Mouse (Mus musculus) natural killer cell, adult 2 months (primary cell): Measurements from ENCODE around the gene Mb21d2.

Experiments used
- DNase-seq, 2 experiments: peaks; one replicate each; pipeline ENCODE4 v3.0.0; 2022; ENCODE audit warnings: low spot score in 2 of 2

Gene Mb21d2

DNA sequence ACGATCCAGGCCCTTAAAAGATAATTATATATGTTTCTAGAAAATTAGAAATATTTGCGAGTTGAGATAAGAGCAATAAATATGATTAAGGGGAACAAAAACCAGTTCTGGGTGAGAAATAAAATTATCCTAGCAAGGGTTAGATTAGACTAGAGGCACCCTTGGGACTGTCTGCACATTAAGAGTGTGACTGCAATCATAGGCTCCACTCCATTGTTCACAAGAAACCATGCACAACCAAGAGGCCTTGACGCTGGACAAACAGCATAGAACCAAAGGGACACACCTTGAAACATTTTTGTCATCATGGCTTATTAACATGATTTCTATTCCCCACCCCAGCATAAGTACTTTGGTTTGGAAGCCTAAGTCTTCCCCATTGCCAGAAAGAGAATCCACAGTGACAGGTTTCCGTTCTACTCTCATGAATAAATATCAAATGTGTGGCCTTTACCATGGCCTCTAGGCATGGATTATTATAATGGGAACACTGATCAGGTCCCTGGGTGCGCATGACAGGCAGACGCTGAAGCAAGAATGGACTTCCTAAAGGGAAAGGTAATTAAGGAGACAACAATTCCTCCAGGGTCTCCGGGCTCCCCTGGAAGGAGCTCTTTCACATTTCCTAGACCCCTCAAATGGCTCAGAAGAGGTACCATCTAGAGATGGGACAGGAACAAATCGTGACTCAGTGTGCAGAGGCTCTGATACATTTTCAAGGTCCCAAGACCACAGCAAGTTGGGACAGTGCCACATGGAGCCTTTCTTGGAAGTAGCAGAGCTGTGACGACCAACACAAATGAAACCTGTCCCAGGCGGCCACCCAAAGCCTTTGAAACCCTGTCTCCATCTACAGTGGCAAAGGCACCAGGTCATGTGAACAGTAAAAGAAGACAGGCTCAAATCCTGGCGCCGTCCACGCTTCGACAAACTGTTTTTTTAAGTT lies 26.6 kb downstream of the Mb21d2 start:
- DNase-seq = no peak

DNA sequence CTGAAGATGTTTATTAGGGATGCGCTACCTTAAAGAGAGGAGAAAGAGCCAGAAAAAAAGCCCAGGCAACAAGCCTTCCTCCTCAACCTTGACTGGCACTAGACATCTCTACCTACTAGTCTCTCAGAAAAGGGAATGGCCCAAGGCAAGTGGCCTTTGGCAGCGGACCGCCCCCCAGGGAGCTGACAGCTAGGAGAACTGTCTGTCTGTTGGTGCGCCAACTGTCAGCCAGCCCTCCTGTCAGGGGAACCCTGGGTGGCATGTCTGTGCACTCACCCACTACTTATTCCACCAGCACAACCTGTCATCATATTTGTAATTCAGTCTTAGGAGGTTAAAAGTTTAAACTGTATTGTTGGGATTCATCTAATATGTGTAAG lies 30.3 kb downstream of the Mb21d2 start:
- DNase-seq = no peak

DNA sequence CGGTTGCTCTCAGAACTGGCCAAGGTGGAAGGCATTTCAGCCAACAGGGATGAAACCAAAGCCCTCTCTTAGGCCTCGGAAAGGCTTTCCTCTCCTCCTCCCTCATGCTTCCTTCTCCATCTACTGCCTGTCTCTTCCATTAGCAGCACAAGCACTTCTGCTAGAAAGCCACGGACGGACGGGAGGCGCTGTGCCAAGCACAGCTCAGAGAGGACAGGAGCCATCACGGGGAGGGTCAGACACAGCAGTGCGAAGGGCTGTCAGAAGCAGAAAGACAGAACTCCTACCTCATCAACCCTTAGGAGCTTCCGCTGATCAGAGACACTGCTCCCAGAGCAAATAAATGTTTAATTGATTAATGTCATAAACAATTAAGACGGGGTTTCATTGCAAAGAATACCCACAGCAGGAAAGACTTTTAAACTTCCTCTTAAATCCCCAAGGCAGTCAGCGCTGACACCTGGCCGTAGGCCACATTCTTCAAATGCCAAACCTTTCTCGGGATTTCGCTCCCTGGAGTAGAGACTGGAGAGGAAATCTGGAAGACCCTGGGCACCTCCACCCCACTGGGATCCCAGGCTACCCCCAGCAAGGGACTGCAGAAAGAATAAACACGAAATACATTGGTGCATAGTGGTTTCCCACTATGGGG lies 30.8 kb downstream of the Mb21d2 start:
- no peak for DNase-seq

DNA sequence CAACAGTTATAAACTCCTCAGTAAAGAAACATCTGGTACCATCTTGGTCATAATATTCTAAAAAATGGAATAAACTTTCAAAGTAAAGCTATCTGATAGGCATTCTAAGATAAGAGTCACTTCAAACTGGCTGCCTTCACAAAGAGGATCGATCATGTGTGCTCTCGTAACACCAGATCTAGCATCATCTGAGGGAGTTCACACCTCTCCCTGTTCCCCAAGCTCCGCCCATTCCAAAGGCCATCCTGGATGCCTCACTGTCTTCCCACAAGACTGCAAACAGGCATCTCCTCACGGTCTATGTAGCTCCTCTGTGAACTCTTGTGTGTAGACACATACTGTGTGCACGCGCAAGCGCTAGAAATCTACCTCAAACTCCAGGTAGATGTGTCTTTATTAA lies 32.9 kb downstream of the Mb21d2 start:
- no peak for DNase-seq

DNA sequence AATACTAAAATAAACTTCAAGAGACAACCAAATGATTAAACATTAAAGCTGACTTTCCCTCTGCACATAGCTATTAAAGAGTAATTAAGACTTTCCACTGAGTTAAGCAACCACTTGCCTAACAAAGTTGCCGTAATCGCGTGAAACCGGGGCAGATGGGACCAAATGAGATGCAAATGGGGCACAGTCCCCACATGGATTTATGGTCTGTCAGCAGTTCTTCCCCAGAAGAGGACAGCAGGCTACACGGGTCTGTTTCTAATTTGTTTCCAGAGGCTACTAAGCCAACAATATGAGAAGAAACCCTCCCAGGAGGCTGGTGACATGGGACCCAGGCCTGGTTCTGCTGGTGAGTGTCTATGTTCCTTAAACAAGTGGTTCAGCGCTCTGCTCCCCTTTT lies 34.6 kb downstream of the Mb21d2 start:
- no peak for DNase-seq

DNA sequence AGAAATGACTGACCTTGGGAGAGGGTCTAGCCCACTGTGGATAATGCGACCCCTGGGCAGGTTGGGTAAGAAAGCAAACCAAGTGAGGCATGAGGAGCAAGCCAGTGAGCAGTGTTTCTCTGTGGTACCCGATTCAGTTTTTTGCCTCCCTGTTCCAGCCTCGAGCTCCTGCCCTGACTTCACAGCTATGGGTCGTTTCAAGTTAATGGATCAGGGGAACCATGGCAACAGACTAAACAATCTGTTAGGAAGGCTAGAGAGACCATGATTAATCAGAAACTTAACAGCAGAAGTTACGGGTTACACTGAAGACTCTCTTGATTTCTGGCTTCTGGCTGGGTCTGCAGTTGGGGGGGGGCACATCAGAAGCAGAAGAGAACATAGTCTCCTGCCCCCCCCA lies 36.2 kb downstream of the Mb21d2 start:
- DNase-seq = no peak

DNA sequence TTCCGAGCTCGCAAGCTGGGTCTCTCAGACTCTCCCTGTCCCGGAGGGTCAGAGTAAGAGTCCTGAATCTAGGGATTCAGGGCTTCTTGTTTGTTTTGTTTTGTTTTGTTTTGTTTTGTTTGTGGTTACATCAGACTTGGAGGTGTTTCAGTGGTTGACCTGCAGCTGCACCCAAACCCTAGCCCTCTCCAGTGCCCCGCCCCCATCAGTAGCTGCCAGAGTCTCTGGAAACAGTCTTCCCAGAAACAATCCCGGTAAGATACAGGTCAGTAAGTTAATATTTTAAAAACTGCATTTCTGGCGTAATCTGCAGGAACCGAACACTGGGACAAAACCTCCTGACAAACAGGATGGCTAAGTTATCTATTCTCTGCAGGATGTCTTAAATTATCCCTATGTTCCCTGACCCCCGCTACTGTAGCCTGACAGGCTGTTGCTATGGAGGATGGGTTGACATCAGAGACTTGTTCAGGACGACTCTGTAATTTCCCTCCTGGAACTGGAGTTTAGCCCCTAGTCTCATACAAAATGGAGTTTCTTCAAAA lies 43.2 kb downstream of the Mb21d2 start:
- DNase-seq = no peak

DNA sequence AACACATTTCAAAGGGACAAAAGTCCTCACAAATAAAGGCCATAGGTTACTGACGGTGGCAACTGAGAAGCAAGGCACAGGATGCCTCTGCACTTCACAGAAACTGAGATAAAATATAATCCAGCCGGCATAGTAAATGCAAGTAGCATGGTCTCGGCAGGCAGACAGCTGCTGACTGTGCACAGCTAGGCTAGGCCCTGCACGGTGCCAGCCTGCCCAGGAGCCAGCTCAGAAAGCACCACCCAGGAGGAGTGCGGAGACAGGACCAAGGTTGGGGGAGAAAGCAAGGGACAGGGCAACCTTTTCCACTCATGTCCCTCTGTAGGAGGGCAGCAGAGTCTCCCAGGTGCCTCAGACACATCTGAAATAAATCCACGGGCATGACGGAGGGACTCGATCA lies 44.0 kb downstream of the Mb21d2 start:
- no peak for DNase-seq

DNA sequence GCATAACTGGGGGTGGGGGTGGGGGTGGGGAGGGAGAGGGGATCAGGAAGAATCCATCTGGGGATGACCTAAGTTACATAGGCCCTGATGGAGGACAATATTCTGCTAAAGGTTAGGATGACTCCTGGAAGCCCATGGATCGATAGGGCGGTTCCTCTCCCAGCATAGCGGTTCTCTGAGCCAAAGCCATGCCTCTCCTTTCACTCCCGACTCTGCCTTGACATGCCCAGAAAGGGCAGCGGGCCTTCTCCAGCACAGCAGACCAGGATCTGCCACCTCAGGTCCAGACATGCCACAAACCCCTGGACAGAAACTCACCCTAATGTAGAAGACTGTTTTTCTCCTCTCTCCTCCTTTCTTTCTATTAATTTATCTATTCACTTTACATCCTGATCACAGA lies 44.8 kb downstream of the Mb21d2 start:
- no peak for DNase-seq

DNA sequence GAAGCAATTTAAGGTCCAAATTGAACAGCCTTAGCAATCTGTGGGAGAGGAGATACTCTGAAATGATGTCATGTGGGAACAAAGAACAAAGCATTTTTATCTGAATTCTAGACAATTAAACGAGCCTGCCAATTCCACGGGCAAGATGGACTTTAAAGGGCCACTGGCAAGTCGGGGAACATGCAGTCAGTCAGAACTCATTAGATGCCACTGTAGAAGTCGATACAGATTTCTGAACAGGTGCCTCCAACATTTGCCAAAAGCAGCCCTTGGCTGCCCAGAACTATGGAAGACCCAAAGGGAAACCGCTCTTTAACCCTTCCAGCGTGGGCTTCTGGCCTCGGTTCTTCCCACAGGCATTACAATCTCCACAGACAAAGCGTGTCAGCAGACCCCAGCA lies 45.8 kb downstream of the Mb21d2 start:
- no peak for DNase-seq

DNA sequence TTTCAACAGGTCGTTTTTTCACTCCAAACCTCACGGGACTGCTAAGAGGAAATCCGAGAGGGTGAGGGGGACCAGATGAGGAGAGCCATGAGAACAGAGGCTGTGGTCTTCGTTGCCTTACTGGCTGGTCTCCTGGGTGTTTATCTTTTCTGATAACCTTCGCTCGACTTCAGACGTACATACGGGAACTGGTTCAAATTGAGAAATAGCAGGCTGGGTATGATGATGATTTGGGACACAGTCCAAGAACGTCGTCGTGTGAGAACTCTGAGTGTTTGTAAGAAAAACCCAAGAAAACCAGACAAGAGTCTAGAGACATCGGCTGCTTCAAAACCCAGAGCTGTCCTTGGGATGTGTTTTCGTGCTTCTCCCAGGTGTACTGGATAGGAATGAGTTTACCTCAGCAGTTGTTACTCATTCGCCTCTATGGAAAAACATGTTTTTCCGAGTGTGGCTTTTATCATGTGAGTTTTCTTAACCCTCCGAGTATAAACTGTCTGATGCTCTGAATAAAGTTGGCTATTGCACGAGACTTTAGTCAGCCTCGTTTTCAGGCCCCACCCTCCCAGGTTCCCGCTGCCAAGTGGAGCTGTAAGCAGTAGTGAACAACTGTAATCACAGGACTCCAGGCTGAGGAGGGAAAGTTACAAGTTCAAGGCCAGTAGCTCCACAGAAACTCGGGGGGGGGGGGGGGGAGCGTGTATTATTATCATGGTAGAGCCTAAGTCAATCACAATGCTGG lies 46.6 kb downstream of the Mb21d2 start:
- no peak for DNase-seq

DNA sequence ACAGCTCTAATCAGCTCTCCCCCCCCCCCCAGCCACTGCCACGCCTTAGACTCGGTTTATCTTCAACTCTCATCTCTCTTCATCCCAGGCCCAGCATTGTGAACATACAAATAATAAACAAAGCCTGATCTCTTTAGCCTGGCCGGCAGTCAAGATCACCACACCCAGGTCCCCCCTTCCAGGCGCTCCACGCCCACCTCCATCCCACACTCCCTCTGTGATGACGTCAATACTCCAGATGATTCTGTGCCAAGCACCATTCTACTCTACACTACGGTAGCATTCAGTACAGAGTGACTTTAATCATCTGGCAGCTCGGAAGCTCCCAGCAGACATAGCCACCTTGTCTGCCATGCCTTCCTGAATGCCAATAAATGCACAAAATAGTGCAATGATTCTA lies 47.7 kb downstream of the Mb21d2 start:
- DNase-seq = no peak

DNA sequence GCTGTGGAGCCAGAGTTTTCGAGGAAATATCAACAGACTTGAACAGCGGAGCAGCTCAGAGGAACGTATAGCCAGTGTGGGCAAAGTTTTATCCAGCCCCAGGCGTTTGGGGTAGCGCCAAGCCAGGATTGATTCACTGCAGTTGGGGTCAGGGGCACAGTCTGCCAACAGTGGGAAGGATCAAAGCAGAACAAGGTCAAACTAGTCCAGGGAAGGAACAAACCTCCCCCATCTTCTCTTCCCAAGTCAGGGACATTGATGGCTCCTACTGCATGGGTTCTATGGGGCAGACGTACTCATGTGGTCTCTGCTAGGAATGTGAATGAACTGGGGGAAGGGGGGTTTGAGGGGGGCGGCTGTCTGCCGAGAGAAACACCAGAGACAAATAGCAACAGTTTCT lies 48.7 kb downstream of the Mb21d2 start:
- no peak for DNase-seq

DNA sequence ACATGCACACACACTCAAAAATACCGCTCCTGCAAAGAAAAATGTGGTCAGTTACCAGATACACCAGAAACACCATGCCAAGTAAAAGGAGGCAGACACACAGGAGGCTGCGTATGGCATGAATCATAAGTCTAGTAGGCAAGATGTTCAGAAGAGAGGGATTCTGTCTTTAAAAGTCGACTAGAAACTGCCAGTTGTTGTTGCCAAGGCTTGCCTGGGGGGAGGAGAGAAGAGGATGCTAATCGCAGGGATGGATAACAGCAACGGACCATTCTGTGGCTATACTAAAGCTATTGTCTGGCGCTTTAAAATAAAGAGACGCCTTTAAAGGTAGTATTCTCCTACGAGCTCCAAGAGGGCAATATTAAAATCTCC lies 49.2 kb downstream of the Mb21d2 start:
- DNase-seq = no peak

DNA sequence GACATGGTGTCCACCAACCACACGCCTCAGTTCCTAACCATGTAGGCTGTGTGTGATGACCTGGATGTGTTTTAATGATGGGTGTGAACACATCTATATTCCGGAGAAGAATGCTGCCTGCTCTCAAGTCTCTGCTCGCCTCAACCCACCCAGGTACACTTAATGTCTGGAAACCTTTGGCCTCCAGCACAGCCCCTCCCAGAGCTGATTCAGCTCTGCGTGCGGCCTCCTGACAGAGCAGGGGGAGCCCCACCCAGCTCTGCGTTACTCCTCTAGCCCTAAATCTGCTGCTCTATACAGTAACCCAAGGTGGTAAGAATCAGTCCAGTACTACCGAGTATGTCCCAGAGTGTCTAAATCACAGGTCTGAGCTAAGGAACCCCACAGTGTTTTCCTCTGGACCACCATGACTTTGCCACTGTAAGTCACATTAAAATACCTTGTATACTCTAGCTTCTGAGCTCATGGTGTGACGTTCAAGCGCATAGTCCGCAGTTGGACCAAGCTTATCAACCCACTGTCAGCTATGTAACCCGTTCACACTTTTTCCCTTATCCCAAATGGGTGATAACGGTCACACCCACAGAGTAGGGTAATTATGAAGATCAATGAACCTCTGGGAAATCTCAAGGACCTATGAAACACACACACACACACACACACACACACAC lies 49.7 kb downstream of the Mb21d2 start:
- DNase-seq = no peak

DNA sequence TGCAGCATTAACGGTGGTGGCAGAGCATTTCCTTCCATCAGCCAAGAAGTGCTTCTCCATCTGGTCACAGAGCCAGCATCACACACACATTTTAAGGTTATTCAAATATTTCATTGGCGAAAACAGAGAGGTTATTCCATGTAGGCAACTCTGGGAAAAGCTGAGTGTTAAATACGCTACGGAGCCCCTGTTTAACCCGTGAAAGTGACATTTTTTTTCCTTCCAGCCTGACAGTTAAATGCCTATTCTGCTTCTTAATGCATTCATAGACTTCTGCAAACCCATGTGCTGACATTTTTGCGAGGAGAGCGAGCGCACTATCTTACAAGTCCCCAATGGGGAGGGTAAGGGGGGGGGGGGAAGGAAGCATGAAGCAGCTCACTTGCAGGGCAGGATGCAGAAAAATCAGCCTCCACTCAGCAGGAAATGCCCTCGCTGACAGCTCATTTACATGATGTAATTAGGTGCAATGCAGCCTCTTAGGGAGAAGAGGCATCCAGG lies 52.3 kb downstream of the Mb21d2 start:
- DNase-seq = no peak

DNA sequence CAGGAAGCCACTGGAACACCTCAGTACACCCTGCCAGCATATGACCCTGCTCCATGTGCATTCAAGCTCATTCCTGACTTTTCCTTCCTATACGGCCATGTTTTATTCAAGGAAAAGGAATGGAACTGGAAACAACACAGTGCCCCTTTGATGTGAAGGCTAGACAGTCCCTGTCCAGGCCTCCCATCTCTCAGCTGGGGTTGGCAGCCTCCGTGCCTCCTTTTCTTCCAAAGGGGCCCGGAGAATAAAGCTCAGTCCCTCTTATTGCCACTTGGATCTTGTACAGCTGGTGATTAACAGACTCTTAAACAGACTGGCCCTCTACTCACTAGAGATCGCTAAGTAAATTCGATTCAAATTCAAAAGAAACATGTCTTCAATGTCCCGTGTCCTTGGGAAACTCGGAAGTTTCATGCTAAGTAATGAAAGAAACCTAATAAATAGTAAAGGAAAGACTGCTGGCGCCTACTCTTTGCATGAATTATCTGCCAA lies 56.0 kb downstream of the Mb21d2 start:
- DNase-seq = no peak

DNA sequence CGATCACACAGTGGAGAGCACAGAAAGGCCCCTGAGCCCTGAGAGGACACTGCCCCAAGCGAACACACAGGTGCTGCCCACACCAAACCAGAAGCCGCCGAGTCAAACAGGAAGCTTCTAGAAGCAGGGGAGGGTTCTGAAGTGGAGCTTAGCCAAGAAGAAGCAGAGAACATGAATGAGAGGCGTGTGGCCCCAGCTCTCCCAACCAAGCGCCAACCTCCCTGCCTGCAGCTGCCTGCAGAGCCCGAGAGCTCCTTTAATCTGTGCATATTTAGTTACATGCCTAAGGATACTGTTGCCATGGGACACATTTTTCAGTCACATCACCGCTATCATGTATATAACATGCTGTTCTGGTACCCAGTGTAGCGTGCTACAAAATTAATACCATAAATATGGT lies 58.6 kb downstream of the Mb21d2 start:
- DNase-seq = no peak

DNA sequence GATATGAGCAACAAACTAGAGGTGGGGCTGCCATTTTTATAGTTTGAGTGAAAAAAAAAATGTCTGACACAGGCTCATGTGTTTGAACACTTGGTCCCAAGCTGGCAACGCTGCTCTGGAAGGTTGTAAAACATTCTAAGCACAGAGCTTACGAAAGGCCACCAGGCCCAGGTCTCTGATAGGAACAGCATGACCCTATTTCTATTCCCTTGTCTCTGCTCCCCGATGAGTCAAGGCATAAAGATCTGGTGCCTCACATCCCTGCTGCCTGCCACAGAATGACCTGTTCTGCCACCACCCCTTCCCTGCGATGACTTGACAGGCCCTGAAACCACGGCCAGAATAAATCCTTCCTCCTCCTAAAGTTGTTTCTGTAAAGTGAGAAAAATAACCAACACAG lies 59.0 kb downstream of the Mb21d2 start:
- no peak for DNase-seq

DNA sequence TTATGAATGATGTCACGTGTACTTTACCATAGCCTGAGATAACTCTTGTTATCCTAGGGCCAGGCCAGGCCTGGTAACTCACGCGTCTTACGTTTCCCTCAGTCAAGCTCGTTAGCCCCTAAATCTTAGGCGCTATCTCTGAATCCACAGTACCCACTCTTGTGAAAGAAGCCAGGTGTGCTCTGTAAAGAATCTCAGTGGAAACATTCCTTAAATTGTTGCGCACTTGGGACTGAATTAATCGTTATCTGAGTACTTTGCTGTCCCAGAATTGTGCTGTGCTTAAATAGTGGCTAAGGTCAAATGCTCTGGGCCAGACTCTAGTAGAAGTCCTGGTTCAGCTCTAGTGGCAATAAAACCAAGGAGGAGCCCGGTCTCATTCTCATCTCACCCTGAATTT lies 60.6 kb downstream of the Mb21d2 start:
- no peak for DNase-seq

DNA sequence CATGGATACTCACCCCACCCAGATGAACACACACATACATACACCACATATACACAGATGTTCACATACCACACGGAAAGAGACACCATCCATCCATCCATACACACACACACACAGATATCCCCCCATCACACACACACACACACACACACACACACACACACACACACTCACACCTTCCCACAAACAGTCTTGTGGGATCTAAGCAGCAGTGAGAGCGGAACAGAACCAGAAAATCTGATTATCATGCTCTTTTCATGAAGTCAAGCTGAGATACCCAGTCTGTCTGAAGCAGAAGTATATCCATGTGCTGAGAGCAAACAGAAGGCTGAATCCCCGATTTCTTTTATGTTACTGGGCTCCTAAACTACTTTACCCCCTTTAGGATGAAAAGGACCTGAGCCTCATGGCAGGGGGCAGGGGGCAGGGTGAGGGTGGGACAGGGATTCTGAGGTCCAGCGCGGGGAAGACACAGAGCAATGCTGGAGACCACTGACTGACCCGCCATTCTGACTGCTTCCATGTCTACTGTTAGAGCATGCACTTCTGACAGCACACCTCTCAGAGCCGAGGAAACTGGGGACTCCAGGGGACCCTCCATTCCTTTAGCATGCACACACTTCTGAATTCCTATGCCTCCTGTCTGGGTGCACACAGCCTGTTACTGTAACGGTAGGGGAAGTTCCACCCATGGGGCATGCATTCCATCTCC lies 62.7 kb downstream of the Mb21d2 start:
- no peak for DNase-seq
